Mouse (Mus musculus) forebrain, embryonic 14.5 days (tissue): ENCODE measurements around the gene Nf1. TPM values are rescaled to one million over a fixed set of nuclear protein-coding genes. Genes with fewer than 3 reads are reported as not detected.
A peak's percentile ranks its signal among the peaks of the same experiment; 100 is the strongest.

Experiments
- ATAC-seq: fragments of 200-750 bp; cut with Nextera tagmentation; 2 replicates; pipeline ENCODE4 v1.8.0; 2017; ENCODE audit warnings: mild to moderate bottlenecking, moderate library complexity
- DNase-seq: peaks from one replicate; pipeline ENCODE4 v3.0.0-alpha.2; 2015; ENCODE audit warnings: low spot score
- H3K27ac ChIP-seq: fragments of 300-500 bp; sonication (generic); 2 replicates; pipeline ENCODE4 v1.5.1; 2014; ENCODE audit warnings: low read depth, mild to moderate bottlenecking, control low read depth, low read length, moderate library complexity
- H3K27me3 ChIP-seq: fragments of 300-500 bp; sonication (generic); replicated peaks from 2 replicates; pipeline ENCODE4 v1.6.1; 2014; ENCODE audit warnings: low read length, control low read depth, mixed read lengths; ENCODE audit not compliant: control insufficient read depth, insufficient read depth
- H3K36me3 ChIP-seq: fragments of 300-500 bp; sonication (generic); 2 replicates; pipeline ENCODE4 v1.6.1; 2014; ENCODE audit warnings: low read length, control low read depth; ENCODE audit not compliant: control insufficient read depth, insufficient read depth
- H3K4me1 ChIP-seq: fragments of 300-500 bp; sonication (generic); 2 replicates; pipeline ENCODE4 v1.6.1; 2014; ENCODE audit warnings: antibody characterized with exemption, low read length, control low read depth; ENCODE audit not compliant: control insufficient read depth, insufficient read depth
- H3K4me2 ChIP-seq: fragments of 300-500 bp; sonication (generic); 2 replicates; pipeline ENCODE4 v1.6.1; 2014; ENCODE audit warnings: mild to moderate bottlenecking, control low read depth, low read length
- H3K4me3 ChIP-seq: fragments of 300-500 bp; sonication (generic); 2 replicates; pipeline ENCODE4 v1.5.1; 2014; ENCODE audit warnings: low read depth, low read length, control low read depth
- H3K9ac ChIP-seq: fragments of 300-500 bp; sonication (generic); 2 replicates; pipeline ENCODE4 v1.6.1; 2014; ENCODE audit warnings: mild to moderate bottlenecking, low read length, control low read depth, moderate library complexity
- H3K9me3 ChIP-seq: fragments of 300-500 bp; sonication (generic); replicated peaks from 2 replicates; pipeline ENCODE4 v1.6.1; 2016; ENCODE audit warnings: low read length, control low read depth, mixed read lengths; ENCODE audit not compliant: control insufficient read depth
- WGBS: fragments of 180-500 bp; shearing (Covaris S2); extraction: QIAGEN DNeasy Blood & Tissue Kit; methylation state at CpG from one replicate; pipeline ENCODE4 v1.1.7; 2014; 5-methylcytosine and 5-hydroxymethylcytosine counted together
- polyA plus RNA-seq: library from polyadenylated mRNA; unstranded; fragments of >200 nt; fragmentation: Nextera tagmentation; extraction: Ambion mirVana; gene quantifications from 2 replicates; pipeline ENCODE4 v1.2.1, GENCODE M21; 2014

Nf1 gene
- polyA plus RNA-seq, 1 experiment from 2014 or later = 9.8 TPM

DNA sequence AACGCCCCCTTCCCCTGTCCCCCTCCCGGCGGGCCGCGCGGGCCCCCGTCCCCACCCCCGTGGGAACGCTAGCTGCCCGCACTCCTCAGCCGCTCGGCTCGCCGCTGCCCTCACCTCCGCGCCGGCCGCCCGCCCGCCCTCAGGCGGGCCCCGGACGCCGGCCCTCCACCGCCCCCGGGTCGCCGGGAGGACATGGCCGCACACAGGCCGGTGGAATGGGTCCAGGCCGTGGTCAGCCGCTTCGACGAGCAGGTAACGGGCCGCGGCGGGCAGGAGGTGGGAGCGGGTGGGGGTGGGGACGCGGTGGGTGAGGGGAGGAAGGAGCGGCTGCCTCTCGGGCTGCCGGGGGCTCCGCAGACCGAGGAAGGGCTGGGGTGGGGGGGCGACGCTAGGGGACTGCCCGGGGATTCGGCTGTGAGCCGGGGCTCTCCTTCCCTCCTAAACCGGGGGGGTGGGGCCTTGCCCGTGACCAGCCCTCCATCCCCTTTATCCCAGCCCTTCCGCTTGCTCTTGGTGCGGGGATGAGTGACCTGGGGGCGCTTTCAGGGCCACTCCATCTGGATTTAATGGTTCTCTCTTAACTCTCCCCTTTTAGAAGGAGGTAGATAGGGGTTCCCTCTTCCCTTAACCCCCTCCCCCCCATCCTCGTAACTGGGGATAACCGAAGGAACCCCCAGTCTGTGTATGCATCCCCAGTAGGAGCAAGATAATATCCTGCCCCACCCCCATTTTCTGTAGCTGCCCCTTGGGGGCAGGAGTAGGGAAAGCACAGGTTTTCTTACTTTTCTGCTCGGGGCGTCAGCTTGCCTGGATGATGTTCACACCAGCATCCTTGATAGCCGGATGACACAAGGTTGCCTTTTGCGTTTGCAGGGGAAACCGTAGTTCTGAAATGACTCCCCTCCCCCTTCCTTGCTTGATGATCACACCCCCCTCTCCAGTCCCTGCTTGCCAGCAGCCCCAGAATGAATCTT lies 602 bp downstream of the Nf1 start:
- Histone ChIP-seq H3K36me3 (no peaks in the 10 kb centered on the region), H3K27me3 (no peaks in the 10 kb centered on the region), H3K9me3 (no peaks in the 10 kb centered on the region; the same call in 1 of the 2 replicates), H3K4me1 (peaks cover 9% of the 10 kb centered on the region), H3K27ac (peak overlapping the region; percentile 91), H3K4me3 (peak overlapping the region; percentile 98), H3K4me2 (peak overlapping the region; percentile 69), H3K9ac (peak overlapping the region; percentile 97)
- ATAC-seq = peak; percentile 75
- under 1% methylated on average over 40 of the region's 63 CpGs for WGBS
- DNase-seq = peak; percentile 73

DNA sequence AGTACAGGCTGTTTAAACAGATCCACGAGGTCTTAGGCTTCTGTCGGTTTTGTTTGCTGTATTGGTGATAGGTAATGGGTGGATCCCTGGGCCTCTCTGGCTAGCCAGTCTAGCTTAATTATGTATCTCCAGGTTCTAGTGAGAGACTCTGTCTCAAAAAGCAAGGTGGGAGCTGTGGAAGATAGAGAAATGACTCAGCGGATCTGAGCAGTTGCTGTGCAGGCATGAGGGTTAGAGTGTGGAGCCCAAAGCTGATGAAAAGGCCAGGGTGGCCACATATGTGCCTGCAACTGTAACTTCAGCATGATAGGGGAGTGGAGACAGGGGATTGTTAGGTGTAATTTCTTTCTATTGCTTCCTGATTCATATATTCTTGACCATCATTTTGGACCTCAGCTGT lies 17.5 kb downstream of the Nf1 start:
- no peak for DNase-seq
- no peak overlapping the region for H3K27ac ChIP-seq
- H3K4me2 ChIP-seq = no peak overlapping the region
- H3K4me1 ChIP-seq = no peaks in the 10 kb centered on the region
- no peak for ATAC-seq
- 93% methylated on average over 3 of the region's 3 CpGs for WGBS
- no peak overlapping the region for H3K4me3 ChIP-seq
- H3K9ac ChIP-seq = no peak overlapping the region
- H3K9me3 ChIP-seq = no peaks in the 10 kb centered on the region
- no peaks in the 10 kb centered on the region for H3K36me3 ChIP-seq
- H3K27me3 ChIP-seq = no peaks in the 10 kb centered on the region

DNA sequence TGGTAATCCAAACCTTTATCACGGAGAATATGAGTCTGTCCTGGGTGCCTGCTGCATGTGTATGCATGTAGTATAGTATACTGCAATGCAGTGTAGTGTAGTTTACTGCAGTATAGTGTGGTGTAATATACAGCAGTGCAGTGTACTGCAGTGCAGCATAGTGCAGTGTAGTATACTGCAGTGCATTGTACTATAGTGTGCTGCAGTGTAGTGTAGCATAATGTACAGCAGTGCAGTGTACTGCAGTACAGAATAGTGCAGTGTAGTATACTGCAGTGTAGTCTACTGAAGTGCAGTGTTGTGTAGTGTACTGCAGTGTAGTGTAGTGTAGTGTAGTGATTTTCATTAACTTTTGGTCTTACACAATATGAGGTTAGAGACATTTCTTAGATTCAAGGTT lies 17.9 kb downstream of the Nf1 start:
- H3K4me2 ChIP-seq = no peak overlapping the region
- no peak overlapping the region for H3K9ac ChIP-seq
- no peaks in the 10 kb centered on the region for H3K36me3 ChIP-seq
- DNase-seq (no peak), ATAC-seq (no peak)
- 97% methylated on average over 1 of the region's 1 CpGs for WGBS
- no peaks in the 10 kb centered on the region for H3K9me3 ChIP-seq
- H3K27me3 ChIP-seq = no peaks in the 10 kb centered on the region
- no peak overlapping the region for H3K4me3 ChIP-seq
- no peak overlapping the region for H3K27ac ChIP-seq
- no peaks in the 10 kb centered on the region for H3K4me1 ChIP-seq

DNA sequence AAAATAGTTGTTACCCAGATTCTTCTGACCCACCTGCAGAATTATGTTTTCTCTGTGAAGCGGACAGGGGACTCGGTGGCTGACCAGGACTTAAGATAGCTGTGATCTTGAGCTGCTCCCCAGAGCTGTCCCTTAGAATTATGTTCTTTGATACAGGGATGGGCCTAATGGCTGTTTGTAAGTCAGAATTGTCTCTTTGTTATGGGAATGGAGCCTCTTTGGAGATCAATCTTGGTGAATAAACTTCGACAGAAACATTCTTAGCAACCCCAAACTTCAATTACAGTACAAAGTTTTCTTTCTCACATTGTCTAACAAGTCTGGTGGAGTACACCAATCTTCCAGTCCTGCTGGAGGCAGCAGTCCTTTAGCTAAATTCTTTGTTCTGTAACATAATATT lies 25.5 kb downstream of the Nf1 start:
- Histone ChIP-seq H3K4me1 (no peaks in the 10 kb centered on the region), H3K9me3 (no peaks in the 10 kb centered on the region), H3K4me2 (no peak overlapping the region), H3K27me3 (no peaks in the 10 kb centered on the region), H3K4me3 (no peak overlapping the region), H3K27ac (no peak overlapping the region), H3K9ac (no peak overlapping the region), H3K36me3 (no peaks in the 10 kb centered on the region)
- 88% methylated on average over 3 of the region's 3 CpGs for WGBS
- DNase-seq (no peak), ATAC-seq (no peak)

DNA sequence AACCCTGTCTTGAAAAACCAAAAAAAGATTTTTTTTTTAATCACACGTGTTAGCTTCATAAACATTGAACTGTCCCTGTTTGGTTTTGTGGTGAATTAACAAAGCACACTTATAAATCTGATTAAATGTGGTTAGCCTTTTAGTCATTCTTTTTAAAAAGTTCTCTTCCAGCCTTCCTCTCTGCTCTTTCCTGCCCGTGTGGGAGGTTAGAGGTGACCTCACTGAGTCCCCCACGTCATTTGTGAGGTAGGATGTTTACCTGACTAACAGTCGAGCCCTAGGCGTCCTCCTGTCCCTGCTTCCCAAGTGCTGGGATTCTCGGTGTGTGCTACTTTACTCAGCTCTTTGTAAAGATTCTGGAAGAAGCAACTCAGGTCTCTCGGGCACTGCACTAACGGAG lies 26.8 kb downstream of the Nf1 start:
- DNase-seq (no peak), ATAC-seq (no peak)
- H3K27ac ChIP-seq = no peak overlapping the region
- H3K4me1 ChIP-seq = no peaks in the 10 kb centered on the region
- no peak overlapping the region for H3K4me3 ChIP-seq
- H3K36me3 ChIP-seq = no peaks in the 10 kb centered on the region
- H3K4me2 ChIP-seq = no peak overlapping the region
- no peak overlapping the region for H3K9ac ChIP-seq
- no peaks in the 10 kb centered on the region for H3K27me3 ChIP-seq
- 53% methylated on average over 8 of the region's 8 CpGs for WGBS
- H3K9me3 ChIP-seq = no peaks in the 10 kb centered on the region

DNA sequence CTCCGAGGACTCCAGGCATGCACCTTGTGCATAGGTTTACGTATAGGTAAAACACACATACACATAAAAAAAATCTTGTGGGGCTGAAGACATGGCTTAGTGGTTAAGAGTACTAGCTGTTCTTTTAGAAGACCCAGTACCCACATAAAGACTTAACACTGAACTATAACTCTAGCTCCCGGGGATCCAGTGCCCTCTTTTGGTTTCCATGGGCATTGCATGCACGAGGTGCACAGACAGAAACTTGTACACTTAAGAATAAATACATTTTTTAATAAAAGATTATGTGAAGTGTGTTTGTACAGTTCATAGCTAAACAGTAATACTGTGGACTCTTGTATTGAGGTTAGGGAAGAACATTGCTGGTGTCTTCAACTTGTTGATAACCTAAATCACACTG lies 33.5 kb downstream of the Nf1 start:
- no peak for ATAC-seq
- H3K27ac ChIP-seq = no peak overlapping the region
- H3K36me3 ChIP-seq = no peaks in the 10 kb centered on the region
- no peak for DNase-seq
- H3K4me3 ChIP-seq = no peak overlapping the region
- no peak overlapping the region for H3K9ac ChIP-seq
- no peak overlapping the region for H3K4me2 ChIP-seq
- WGBS = 96% methylated on average over 4 of the region's 4 CpGs
- H3K27me3 ChIP-seq = no peaks in the 10 kb centered on the region
- no peaks in the 10 kb centered on the region for H3K4me1 ChIP-seq
- no peaks in the 10 kb centered on the region for H3K9me3 ChIP-seq

DNA sequence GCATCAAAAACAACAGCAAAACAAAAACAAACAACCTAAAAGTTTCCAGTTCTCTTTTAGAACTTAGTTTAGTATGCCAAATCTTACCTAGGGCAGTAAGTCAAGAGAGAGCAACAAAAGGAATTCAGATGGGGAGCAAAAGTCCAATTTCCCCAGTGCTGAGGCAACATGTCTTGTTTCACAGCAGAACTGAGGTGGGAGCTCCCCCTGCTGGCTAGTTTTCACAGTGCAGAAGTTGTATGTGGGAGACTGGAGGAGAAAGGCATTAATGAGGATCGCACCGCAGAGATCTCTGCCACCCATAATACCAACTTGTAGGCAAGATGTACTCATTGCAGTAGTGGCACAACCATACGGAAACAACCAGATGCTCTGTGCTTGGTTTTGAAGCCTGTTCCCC lies 58.8 kb downstream of the Nf1 start:
- Histone ChIP-seq H3K4me3 (no peak overlapping the region), H3K4me1 (no peaks in the 10 kb centered on the region), H3K9ac (no peak overlapping the region), H3K4me2 (no peak overlapping the region), H3K27me3 (no peaks in the 10 kb centered on the region), H3K27ac (no peak overlapping the region), H3K9me3 (no peaks in the 10 kb centered on the region), H3K36me3 (peaks cover 40% of the 10 kb centered on the region)
- 76% methylated on average over 3 of the region's 3 CpGs for WGBS
- ATAC-seq (no peak), DNase-seq (peak; percentile 90)

GRCm38 (mm10) chr11:79403625-79404319 lies 64.3 kb downstream of the Nf1 start:
- no peak for ATAC-seq
- Histone ChIP-seq H3K9me3 (no peaks in the 10 kb centered on the region), H3K27ac (no peak overlapping the region), H3K4me2 (no peak overlapping the region), H3K36me3 (peaks cover 25% of the 10 kb centered on the region), H3K4me3 (no peak overlapping the region), H3K4me1 (no peaks in the 10 kb centered on the region), H3K27me3 (no peaks in the 10 kb centered on the region), H3K9ac (no peak overlapping the region)
- 96% methylated on average over 6 of the region's 6 CpGs for WGBS
- no peak for DNase-seq
